Mouse (Mus musculus): ENCODE measurements around the gene Gnb1.
A peak's percentile ranks its signal among the peaks of the same experiment; 100 is the strongest.

Gene Gnb1

GRCm38 (mm10) chr4:155482733-155483540 is 8.2 kb upstream of the Gnb1 start:
- no peak for DNase-seq (ENCODE audit: low spot score in 2 of 2)

GRCm38 (mm10) chr4:155485521-155485920 is 5.6 kb upstream of the Gnb1 start:
- DNase-seq (ENCODE audit: low spot score in 2 of 2): no peak

- DNase-seq (ENCODE audit: low spot score in 2 of 2): no peak
Observed at GRCm38 (mm10) chr4:155487746-155488145, 3.4 kb upstream of the Gnb1 start.

- peak in 1 of 2 experiments; percentile 65 for DNase-seq (ENCODE audit: low spot score in 2 of 2)
Observed at GRCm38 (mm10) chr4:155488232-155489025, 2.7 kb upstream of the Gnb1 start.

GRCm38 (mm10) chr4:155489101-155489970 is 1.8 kb upstream of the Gnb1 start:
- no peak for DNase-seq (ENCODE audit: low spot score in 2 of 2)

- no peak for DNase-seq (ENCODE audit: low spot score in 2 of 2)
Observed at GRCm38 (mm10) chr4:155490456-155490855, 705 bp upstream of the Gnb1 start.

- DNase-seq (ENCODE audit: low spot score in 2 of 2): no peak
Observed at GRCm38 (mm10) chr4:155491529-155492130, 469 bp downstream of the Gnb1 start.

- DNase-seq (ENCODE audit: low spot score in 2 of 2): peak in 1 of 2 experiments; percentile 53
Observed at GRCm38 (mm10) chr4:155492131-155492633, 1.0 kb downstream of the Gnb1 start.

- DNase-seq (ENCODE audit: low spot score in 2 of 2): no peak
Observed at GRCm38 (mm10) chr4:155494891-155495290, 3.7 kb downstream of the Gnb1 start.

GRCm38 (mm10) chr4:155497963-155498362 is 6.8 kb downstream of the Gnb1 start:
- DNase-seq (ENCODE audit: low spot score in 2 of 2): no peak

GRCm38 (mm10) chr4:155501126-155501525 is 10.0 kb downstream of the Gnb1 start:
- no peak for DNase-seq (ENCODE audit: low spot score in 2 of 2)

- DNase-seq (ENCODE audit: low spot score in 2 of 2): no peak
Observed at GRCm38 (mm10) chr4:155505067-155505466, 13.9 kb downstream of the Gnb1 start.

- no peak for DNase-seq (ENCODE audit: low spot score in 2 of 2)
Observed at GRCm38 (mm10) chr4:155505671-155506295, 14.6 kb downstream of the Gnb1 start.

- no peak for DNase-seq (ENCODE audit: low spot score in 2 of 2)
Observed at GRCm38 (mm10) chr4:155508614-155509013, 17.5 kb downstream of the Gnb1 start.

- DNase-seq (ENCODE audit: low spot score in 2 of 2): no peak
Observed at GRCm38 (mm10) chr4:155510981-155511380, 19.8 kb downstream of the Gnb1 start.

- no peak for DNase-seq (ENCODE audit: low spot score in 2 of 2)
Observed at GRCm38 (mm10) chr4:155514810-155515209, 23.6 kb downstream of the Gnb1 start.

- no peak for DNase-seq (ENCODE audit: low spot score in 2 of 2)
Observed at GRCm38 (mm10) chr4:155517948-155518517, 26.9 kb downstream of the Gnb1 start.

- DNase-seq (ENCODE audit: low spot score in 2 of 2): no peak
Observed at GRCm38 (mm10) chr4:155522327-155522726, 31.2 kb downstream of the Gnb1 start.

GRCm38 (mm10) chr4:155525751-155526150 is 34.6 kb downstream of the Gnb1 start:
- DNase-seq (ENCODE audit: low spot score in 2 of 2): no peak

GRCm38 (mm10) chr4:155529294-155529693 is 38.1 kb downstream of the Gnb1 start:
- no peak for DNase-seq (ENCODE audit: low spot score in 2 of 2)

All from frontal cortex, postnatal 10 days (tissue).